Mouse (Mus musculus) bone marrow macrophage, adult 2 months (primary cell): ENCODE results near the gene Rad51b.

Experiments used
- CTCF ChIP-seq: IDR thresholded peaks from 2 replicates; pipeline ENCODE4 v1.5.1; 2012; ENCODE audit warnings: low read depth, mild to moderate bottlenecking, low read length, moderate library complexity
- POLR2A ChIP-seq: IDR thresholded peaks from 2 replicates; pipeline ENCODE4 v1.6.1; 2012; ENCODE audit warnings: mild to moderate bottlenecking, low read depth, low read length, borderline replicate concordance

GRCm38 (mm10) chr12:79780745-79781144 lies 483.7 kb downstream of the Rad51b start:
- TF ChIP-seq POLR2A = no peak
- TF ChIP-seq CTCF = no peak
